Mouse (Mus musculus): ENCODE measurements around the gene Rab4a. TPM values are rescaled to one million over a fixed set of nuclear protein-coding genes. Genes with fewer than 3 reads are reported as not detected.
"Not testable (repeated sequence)": the region's sequence is repeated elsewhere in the genome, so short reads cannot be mapped to it uniquely, and the experiment has no call there.

The Rab4a gene
- polyA plus RNA-seq, 1 experiment = not detected

DNA sequence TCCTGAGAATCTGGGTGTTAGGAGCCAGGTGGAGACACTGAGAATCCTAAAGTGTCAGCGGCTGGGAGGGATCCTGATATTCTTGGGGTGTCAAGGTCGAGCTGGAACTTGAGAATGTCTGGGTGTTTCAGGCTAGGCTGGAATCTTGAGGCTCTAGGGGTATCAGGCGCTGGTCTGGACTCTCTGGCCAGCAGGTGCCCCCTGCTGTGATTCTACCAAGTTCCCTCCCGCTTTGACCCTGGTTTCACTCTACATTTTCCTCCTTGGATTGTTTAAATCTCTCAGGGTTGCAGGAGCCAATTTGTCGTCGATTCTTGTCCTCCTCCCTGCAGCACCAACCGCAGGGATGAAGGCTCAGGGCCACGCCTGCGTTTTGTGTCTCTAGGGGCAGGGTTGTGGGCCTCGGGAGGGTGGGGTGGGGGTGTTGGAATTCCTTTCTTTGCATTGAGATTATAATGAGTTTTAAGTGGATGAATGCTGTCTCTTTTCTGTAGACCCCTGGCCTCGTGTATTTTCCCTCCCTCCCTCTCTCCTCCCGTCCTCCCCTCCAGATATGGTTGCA, 670 bp downstream of the Rab4a start:
- 3% methylated on average over 12 of the region's 12 CpGs for WGBS
- peak overlapping the region; percentile 40; the same call in 1 of the 2 replicates for H3K27ac ChIP-seq (ENCODE audit: insufficient read depth, low read depth, low read length)
- H3K4me1 ChIP-seq (ENCODE audit: control insufficient read depth, insufficient read depth, low read length) = peaks cover 31% of the 10 kb centered on the region
- no peak for TF ChIP-seq CTCF (IDR thresholded peaks at IDR 0.05; ENCODE audit: insufficient read depth, low read depth, low read length)
- no peak for TF ChIP-seq POLR2A (IDR thresholded peaks at IDR 0.05; ENCODE audit: insufficient read depth, low read depth, low read length)
- peak overlapping the region; percentile 63 for H3K4me3 ChIP-seq (ENCODE audit: insufficient read depth, low read depth, low read length)

DNA sequence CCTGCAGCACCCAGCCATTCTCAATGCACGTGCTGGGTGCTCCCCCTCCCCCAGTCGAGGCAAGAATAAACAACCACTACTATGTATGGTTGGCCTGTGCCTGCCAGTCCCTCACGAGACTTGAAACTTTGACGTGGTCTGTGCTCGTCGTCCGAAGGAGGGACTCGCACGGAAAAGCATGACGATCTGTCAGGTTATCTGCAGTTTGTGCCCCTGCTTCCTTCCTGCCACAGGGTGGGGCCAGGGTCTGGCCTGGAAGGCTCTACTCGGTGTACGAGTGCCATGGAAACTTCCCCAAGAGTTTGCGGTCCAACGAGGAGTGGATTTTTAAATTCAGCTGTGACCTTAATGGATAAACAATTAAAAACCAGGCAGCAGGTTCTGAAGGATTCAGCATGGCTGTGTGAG, 1.2 kb downstream of the Rab4a start:
- H3K27ac ChIP-seq (ENCODE audit: insufficient read depth, low read depth, low read length) = 0 out of 2 replicates have a peak overlapping the region, but pooled peaks have one; percentile 27
- H3K4me1 ChIP-seq (ENCODE audit: control insufficient read depth, insufficient read depth, low read length) = peaks cover 31% of the 10 kb centered on the region
- WGBS = 3% methylated on average over 14 of the region's 14 CpGs
- TF ChIP-seq POLR2A (IDR thresholded peaks at IDR 0.05; ENCODE audit: insufficient read depth, low read depth, low read length) (no peak), CTCF (IDR thresholded peaks at IDR 0.05; ENCODE audit: insufficient read depth, low read depth, low read length) (no peak)
- peak overlapping the region; percentile 63 for H3K4me3 ChIP-seq (ENCODE audit: insufficient read depth, low read depth, low read length)

DNA sequence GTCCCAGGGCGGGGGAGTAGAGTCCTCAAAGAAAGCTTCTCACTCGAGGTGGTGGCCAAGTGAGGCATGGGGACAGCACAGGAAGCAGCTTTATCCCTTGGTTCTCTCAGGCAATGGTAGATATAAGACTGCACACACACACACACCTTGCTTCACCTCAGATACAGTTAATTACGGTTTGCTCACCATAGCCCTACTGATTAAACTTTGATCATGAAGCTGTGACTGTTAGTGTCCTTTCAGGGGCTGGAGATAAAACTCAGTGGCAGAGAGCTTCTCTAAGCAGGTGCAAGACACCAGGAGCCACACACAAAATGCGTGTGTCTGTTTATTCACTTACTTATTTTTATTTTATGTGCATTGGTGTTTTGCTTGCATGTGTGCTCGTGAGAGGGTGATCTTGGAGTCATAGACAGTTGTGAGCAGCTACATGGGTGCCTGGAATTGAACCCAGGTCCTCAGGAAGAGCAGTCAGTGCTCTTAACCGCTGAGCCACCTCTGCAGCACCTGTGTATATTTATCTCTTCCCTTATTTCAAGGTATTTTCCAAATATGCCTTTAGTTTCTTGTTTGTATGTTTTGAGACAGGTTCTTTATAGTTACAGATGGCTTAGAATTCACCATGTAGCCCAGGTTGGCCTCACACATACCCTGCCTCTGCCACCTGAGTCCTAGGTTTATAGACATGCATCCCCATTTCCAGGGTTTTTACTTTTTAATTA, 2.2 kb downstream of the Rab4a start:
- TF ChIP-seq CTCF (IDR thresholded peaks at IDR 0.05; ENCODE audit: insufficient read depth, low read depth, low read length) (no peak), POLR2A (IDR thresholded peaks at IDR 0.05; ENCODE audit: insufficient read depth, low read depth, low read length) (no peak)
- peaks cover 32% of the 10 kb centered on the region for H3K4me1 ChIP-seq (ENCODE audit: control insufficient read depth, insufficient read depth, low read length)
- H3K4me3 ChIP-seq (ENCODE audit: insufficient read depth, low read depth, low read length) = no peak overlapping the region
- WGBS = 66% methylated on average over 6 of the region's 6 CpGs
- no peak overlapping the region for H3K27ac ChIP-seq (ENCODE audit: insufficient read depth, low read depth, low read length)

DNA sequence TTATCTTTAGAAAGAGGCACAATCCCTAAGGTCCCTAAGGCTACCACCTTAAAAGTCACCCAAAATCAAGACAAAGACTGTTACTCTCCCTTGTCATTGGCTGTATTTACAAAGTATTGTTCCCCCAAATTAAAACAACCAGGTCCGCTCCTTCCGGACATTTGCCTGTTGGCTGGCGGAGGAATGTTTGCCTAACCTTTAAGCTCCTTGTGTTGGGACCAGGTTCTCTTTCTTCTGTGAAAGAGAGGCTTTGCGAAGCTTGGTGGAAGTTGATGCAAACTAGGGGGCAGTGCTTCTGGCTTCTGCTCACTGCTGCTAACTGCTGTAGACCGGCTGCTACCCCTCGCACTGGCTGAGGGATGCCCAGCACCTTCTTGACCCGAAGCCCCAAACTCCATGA, 2.9 kb downstream of the Rab4a start:
- Histone ChIP-seq H3K27ac (ENCODE audit: insufficient read depth, low read depth, low read length) (no peak overlapping the region), H3K4me1 (ENCODE audit: control insufficient read depth, insufficient read depth, low read length) (peaks cover 37% of the 10 kb centered on the region), H3K4me3 (ENCODE audit: insufficient read depth, low read depth, low read length) (no peak overlapping the region)
- 81% methylated on average over 7 of the region's 7 CpGs for WGBS
- TF ChIP-seq POLR2A (IDR thresholded peaks at IDR 0.05; ENCODE audit: insufficient read depth, low read depth, low read length) (no peak), CTCF (IDR thresholded peaks at IDR 0.05; ENCODE audit: insufficient read depth, low read depth, low read length) (no peak)

DNA sequence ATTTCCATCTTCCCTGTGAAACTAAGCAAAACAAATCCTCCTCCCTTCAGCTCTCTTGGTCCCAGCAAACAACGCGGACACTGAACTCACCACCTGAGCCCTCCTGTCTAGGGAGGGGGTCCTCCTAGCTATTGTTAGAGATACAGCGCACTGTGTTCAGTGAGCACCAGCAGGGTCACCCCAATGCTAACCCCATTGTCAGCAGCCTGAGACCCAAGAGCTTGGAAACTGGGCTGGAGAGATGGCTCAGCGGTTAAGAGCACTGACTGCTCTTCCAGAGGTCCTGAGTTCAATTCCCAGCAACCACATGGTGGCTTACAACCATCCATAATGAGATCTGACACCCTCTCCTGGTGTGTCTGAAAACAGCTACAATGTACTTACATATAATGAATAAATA, 3.6 kb downstream of the Rab4a start:
- not testable (repeated sequence) for H3K27ac ChIP-seq (ENCODE audit: insufficient read depth, low read depth, low read length); H3K4me3 ChIP-seq (ENCODE audit: insufficient read depth, low read depth, low read length)
- 83% methylated on average over 4 of the region's 4 CpGs for WGBS
- H3K4me1 ChIP-seq (ENCODE audit: control insufficient read depth, insufficient read depth, low read length) = peaks cover 35% of the 10 kb centered on the region

DNA sequence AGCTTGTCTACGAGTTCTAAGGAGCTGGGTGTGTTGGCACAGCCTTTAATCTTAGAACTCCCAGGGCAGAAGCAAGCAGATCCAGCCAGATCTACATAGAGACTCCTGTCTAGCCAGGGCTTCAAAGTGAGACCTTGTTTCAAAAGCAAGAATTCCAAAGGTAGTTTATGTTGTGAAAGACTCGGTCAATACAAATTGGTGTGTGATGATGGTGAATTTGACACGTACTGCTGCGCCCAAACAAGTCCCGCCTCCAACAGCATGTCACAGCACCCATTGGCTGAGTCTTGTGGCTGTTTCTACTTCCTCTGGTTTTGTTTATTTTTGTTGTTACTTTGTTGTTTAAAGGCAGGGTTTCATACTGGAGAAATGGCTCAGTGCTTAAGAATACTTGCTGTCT, 6.4 kb downstream of the Rab4a start:
- no peak overlapping the region for H3K27ac ChIP-seq (ENCODE audit: insufficient read depth, low read depth, low read length)
- no peak overlapping the region for H3K4me3 ChIP-seq (ENCODE audit: insufficient read depth, low read depth, low read length)
- no peak for TF ChIP-seq CTCF (IDR thresholded peaks at IDR 0.05; ENCODE audit: insufficient read depth, low read depth, low read length)
- no peak for TF ChIP-seq POLR2A (IDR thresholded peaks at IDR 0.05; ENCODE audit: insufficient read depth, low read depth, low read length)
- 71% methylated on average over 5 of the region's 5 CpGs for WGBS
- H3K4me1 ChIP-seq (ENCODE audit: control insufficient read depth, insufficient read depth, low read length) = peaks cover 34% of the 10 kb centered on the region

DNA sequence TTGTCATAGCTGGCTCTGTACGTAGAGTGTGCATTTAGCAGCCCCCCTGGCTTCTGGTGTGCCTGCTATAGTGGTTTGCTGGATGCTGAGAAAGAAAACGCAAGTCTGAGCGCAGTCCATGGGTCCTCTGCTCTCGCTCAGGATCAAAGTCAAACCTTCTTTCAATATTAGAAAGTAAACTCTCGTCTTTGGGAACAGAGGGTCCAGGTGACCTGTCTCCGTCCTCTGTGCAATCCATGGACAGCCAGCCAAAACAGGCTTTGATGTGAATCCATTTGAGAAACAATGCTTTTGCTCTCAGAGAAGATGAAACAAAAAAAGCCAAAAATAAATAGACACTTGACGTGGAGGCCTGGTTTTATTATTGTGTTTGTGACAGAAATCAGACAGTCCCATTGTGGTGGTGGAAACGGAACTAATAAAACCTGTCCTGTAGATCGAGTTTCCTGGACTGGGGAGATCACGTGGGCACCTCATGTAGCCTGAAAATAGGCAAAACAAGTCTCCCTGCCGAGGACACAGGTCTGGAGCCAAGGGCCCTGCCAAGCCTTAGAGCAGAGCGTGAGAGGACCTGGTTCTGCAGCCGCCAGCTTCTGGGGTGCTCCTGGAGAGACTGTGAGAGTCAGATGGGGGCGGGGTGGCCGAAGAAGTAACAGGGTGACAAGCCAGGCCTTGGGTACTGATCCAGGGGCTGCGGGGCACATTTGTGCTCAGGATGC, 7.5 kb downstream of the Rab4a start:
- Histone ChIP-seq H3K4me3 (ENCODE audit: insufficient read depth, low read depth, low read length) (no peak overlapping the region), H3K27ac (ENCODE audit: insufficient read depth, low read depth, low read length) (no peak overlapping the region), H3K4me1 (ENCODE audit: control insufficient read depth, insufficient read depth, low read length) (peaks cover 28% of the 10 kb centered on the region)
- 53% methylated on average over 16 of the region's 16 CpGs for WGBS
- TF ChIP-seq CTCF (IDR thresholded peaks at IDR 0.05; ENCODE audit: insufficient read depth, low read depth, low read length) (no peak), POLR2A (IDR thresholded peaks at IDR 0.05; ENCODE audit: insufficient read depth, low read depth, low read length) (no peak)

DNA sequence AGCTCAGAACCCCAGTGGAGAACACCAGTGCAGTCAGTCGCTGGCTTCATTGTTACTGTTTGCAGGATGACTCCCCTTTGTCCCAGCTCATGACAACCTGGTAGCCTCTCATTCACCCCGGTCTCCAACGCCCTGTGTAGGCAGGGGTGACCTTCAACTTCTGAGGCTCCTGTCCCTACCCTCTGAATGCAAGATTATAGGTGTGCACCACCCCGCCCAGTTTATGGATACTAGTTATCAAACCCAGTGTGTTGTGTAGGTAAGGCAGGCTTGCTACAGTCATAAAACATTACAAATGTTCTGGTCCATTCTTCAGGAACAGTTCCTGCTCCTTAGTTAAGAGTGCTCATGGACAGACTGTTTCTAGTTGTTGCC, 8.1 kb downstream of the Rab4a start:
- Histone ChIP-seq H3K4me3 (ENCODE audit: insufficient read depth, low read depth, low read length) (no peak overlapping the region), H3K27ac (ENCODE audit: insufficient read depth, low read depth, low read length) (no peak overlapping the region), H3K4me1 (ENCODE audit: control insufficient read depth, insufficient read depth, low read length) (peaks cover 25% of the 10 kb centered on the region)
- WGBS = 83% methylated on average over 4 of the region's 4 CpGs
- TF ChIP-seq POLR2A (IDR thresholded peaks at IDR 0.05; ENCODE audit: insufficient read depth, low read depth, low read length) (no peak), CTCF (IDR thresholded peaks at IDR 0.05; ENCODE audit: insufficient read depth, low read depth, low read length) (no peak)

DNA sequence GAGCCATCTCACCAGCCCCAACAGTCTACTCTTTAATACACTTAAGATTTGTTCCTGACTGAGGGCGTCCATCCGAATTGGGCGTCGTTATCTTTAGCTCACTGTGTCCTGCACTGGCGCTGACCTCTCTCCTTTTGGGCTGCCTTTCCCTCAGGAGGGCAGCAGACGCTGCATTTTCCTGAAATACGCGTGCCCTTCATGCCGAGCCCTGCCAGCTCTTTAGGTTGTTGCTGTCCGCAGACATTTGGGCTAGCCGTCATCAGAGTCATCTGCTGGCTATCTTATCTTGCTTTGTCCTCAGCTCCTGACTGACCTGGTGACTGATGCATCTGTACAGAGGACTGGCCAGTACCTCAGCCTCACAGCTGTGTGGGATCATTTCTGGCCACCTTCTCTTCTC, 9.5 kb downstream of the Rab4a start:
- Histone ChIP-seq H3K27ac (ENCODE audit: insufficient read depth, low read depth, low read length) (no peak overlapping the region), H3K4me3 (ENCODE audit: insufficient read depth, low read depth, low read length) (no peak overlapping the region), H3K4me1 (ENCODE audit: control insufficient read depth, insufficient read depth, low read length) (peaks cover 27% of the 10 kb centered on the region)
- TF ChIP-seq POLR2A (IDR thresholded peaks at IDR 0.05; ENCODE audit: insufficient read depth, low read depth, low read length) (no peak), CTCF (IDR thresholded peaks at IDR 0.05; ENCODE audit: insufficient read depth, low read depth, low read length) (no peak)
- 92% methylated on average over 11 of the region's 11 CpGs for WGBS

All from olfactory bulb, adult 2 months (tissue).